Mouse (Mus musculus): ENCODE measurements around the gene Hspg2. TPM values are rescaled to one million over a fixed set of nuclear protein-coding genes. Genes with fewer than 3 reads are reported as not detected.
"Not testable (repeated sequence)": the region's sequence is repeated elsewhere in the genome, so short reads cannot be mapped to it uniquely, and the experiment has no call there.

Gene Hspg2
- polyA plus RNA-seq, 1 experiment from 2014 or later, result 10.7 TPM

DNA sequence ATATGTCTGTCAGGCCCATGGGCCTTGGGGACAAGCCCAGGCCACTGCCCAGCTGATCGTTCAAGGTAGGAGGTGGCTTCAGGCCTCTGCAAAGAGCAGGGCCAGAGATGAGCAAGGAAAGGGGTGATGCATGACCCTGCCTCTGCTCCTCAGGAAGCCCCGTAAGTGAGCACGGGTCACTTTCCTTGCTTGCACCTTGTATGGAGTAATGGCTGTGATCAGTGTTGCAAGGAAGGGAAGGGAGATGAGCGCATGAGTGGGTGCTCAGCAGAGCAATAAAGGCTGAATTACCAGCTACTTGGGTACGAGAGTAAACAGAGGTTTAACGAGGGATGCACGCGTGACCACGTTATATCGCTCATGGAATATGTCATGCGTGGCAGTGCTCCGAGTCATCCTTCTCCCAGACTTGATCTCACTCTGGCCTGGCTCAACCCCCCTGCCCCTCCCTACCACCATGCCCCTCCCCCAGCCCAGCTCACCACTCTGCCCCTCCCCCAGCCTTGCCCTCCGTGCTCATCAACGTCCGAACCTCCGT, 88.2 kb downstream of the Hspg2 start:
- H3K27me3 ChIP-seq (ENCODE audit: control insufficient read depth, insufficient read depth, low read length), result no peaks in the 10 kb centered on the region
- no peaks in the 10 kb centered on the region for H3K36me3 ChIP-seq (replicated peaks; ENCODE audit: control insufficient read depth, insufficient read depth)
- no peak for DNase-seq (ENCODE audit: low spot score)
- no peak overlapping the region for H3K27ac ChIP-seq
- H3K9me3 ChIP-seq (ENCODE audit: control insufficient read depth, low read length), result no peaks in the 10 kb centered on the region
- ATAC-seq (ENCODE audit: low FRiP score), result no peak
- no peak overlapping the region for H3K4me2 ChIP-seq (replicated peaks)
- no peaks in the 10 kb centered on the region for H3K4me1 ChIP-seq (replicated peaks; ENCODE audit: control insufficient read depth, insufficient read depth, low read length)
- H3K4me3 ChIP-seq (replicated peaks; ENCODE audit: low read length), result no peak overlapping the region
- WGBS, result 85% methylated on average over 16 of the region's 16 CpGs
- H3K9ac ChIP-seq, result no peak overlapping the region

GRCm38 (mm10) chr4:137569873-137570272, 101.3 kb downstream of the Hspg2 start:
- Histone ChIP-seq H3K27ac (no peak overlapping the region), H3K36me3 (replicated peaks; ENCODE audit: control insufficient read depth, insufficient read depth) (no peaks in the 10 kb centered on the region), H3K4me1 (replicated peaks; ENCODE audit: control insufficient read depth, insufficient read depth, low read length) (no peaks in the 10 kb centered on the region), H3K27me3 (ENCODE audit: control insufficient read depth, insufficient read depth, low read length) (no peaks in the 10 kb centered on the region), H3K9ac (no peak overlapping the region), H3K9me3 (ENCODE audit: control insufficient read depth, low read length) (no peaks in the 10 kb centered on the region), H3K4me3 (replicated peaks; ENCODE audit: low read length) (no peak overlapping the region), H3K4me2 (replicated peaks) (no peak overlapping the region)
- DNase-seq (ENCODE audit: low spot score) (no peak), ATAC-seq (ENCODE audit: low FRiP score) (no peak)
- WGBS, result 77% methylated on average over 9 of the region's 9 CpGs

DNA sequence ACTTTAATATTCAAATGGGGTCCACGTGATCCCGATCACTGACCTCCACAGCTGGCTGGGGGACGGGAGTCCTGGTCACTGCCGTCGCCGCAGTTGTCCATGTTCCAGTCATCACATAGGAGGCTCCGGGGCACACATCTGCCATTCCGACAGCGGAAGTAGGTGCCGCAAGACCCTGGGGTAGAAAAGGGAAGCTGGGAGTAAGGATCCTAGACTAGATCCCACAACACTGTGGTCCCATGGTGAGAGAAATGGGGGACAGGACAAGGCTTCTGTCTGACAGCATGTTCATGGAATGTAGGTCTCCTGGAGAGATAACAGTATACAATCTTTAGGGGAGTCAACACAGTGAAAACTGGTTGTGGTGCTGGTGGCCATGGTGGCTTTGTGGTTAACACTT, 105.9 kb downstream of the Hspg2 start, which contains the start of gene Ldlrad2:
Gene Ldlrad2, minus strand, starts transcription at position 101 of the 400 bp plus-strand sequence.
- H3K4me1 ChIP-seq (replicated peaks; ENCODE audit: control insufficient read depth, insufficient read depth, low read length), result peaks cover 5% of the 10 kb centered on the region; the same call in 1 of the 2 replicates
- H3K27ac ChIP-seq, result no peak within 1 kb of the TSS
- H3K36me3 ChIP-seq (replicated peaks; ENCODE audit: control insufficient read depth, insufficient read depth), result no peaks in the 10 kb centered on the region
- H3K4me3 ChIP-seq (replicated peaks; ENCODE audit: low read length), result no peak within 1 kb of the TSS
- no peak within 1 kb of the TSS for H3K9ac ChIP-seq
- no peaks in the 10 kb centered on the region for H3K9me3 ChIP-seq (ENCODE audit: control insufficient read depth, low read length)
- H3K4me2 ChIP-seq (replicated peaks), result no peak within 1 kb of the TSS
- DNase-seq (ENCODE audit: low spot score) (no peak), ATAC-seq (ENCODE audit: low FRiP score) (no peak)
- WGBS, result 78% methylated on average over 10 of the region's 10 CpGs
- H3K27me3 ChIP-seq (ENCODE audit: control insufficient read depth, insufficient read depth, low read length), result peaks cover 13% of the 10 kb centered on the region

GRCm38 (mm10) chr4:137577486-137577885, 108.9 kb downstream of the Hspg2 start:
- Histone ChIP-seq H3K9ac (no peak overlapping the region), H3K4me2 (replicated peaks) (no peak overlapping the region), H3K4me1 (replicated peaks; ENCODE audit: control insufficient read depth, insufficient read depth, low read length) (peaks cover 5% of the 10 kb centered on the region; the same call in 1 of the 2 replicates), H3K9me3 (ENCODE audit: control insufficient read depth, low read length) (no peaks in the 10 kb centered on the region), H3K36me3 (replicated peaks; ENCODE audit: control insufficient read depth, insufficient read depth) (no peaks in the 10 kb centered on the region), H3K27ac (no peak overlapping the region), H3K27me3 (ENCODE audit: control insufficient read depth, insufficient read depth, low read length) (peaks cover 18% of the 10 kb centered on the region), H3K4me3 (replicated peaks; ENCODE audit: low read length) (no peak overlapping the region)
- ATAC-seq (ENCODE audit: low FRiP score), result no peak
- WGBS, result 94% methylated on average over 12 of the region's 12 CpGs
- no peak for DNase-seq (ENCODE audit: low spot score)

- ATAC-seq (ENCODE audit: low FRiP score), result no peak
- H3K4me2 ChIP-seq (replicated peaks), result peak overlapping the region; percentile 60
- no peak overlapping the region for H3K27ac ChIP-seq
- H3K4me1 ChIP-seq (replicated peaks; ENCODE audit: control insufficient read depth, insufficient read depth, low read length), result peaks cover 5% of the 10 kb centered on the region; the same call in 1 of the 2 replicates
- H3K4me3 ChIP-seq (replicated peaks; ENCODE audit: low read length), result peak overlapping the region; percentile 27
- H3K9ac ChIP-seq, result peak overlapping the region; percentile 34; the same call in 1 of the 2 replicates
- H3K9me3 ChIP-seq (ENCODE audit: control insufficient read depth, low read length), result no peaks in the 10 kb centered on the region
- peak; percentile 52 for DNase-seq (ENCODE audit: low spot score)
- no peaks in the 10 kb centered on the region for H3K36me3 ChIP-seq (replicated peaks; ENCODE audit: control insufficient read depth, insufficient read depth)
- 4% methylated on average over 39 of the region's 39 CpGs for WGBS
- peaks cover 18% of the 10 kb centered on the region for H3K27me3 ChIP-seq (ENCODE audit: control insufficient read depth, insufficient read depth, low read length)
Observed at GRCm38 (mm10) chr4:137578181-137578845, 109.7 kb downstream of the Hspg2 start.

DNA sequence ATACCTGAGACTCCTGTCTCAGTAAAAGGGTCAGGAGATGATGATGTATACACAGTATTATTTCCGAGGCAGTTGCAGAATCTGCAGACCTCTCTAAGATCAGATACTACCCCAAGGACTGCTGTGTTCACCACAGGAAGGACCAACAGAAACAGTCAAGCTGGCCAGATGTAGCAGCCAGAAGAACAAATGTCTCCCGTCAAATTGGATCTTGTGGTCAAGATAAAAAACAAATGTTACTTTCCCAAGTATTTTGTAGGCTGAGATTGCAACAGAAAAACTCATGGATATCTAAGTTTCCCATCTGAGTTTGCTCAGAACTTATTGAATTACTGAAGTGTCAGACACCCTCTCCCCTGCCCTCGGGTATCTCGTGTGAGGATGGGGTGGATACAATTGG, 111.2 kb downstream of the Hspg2 start:
- Histone ChIP-seq H3K27ac (no peak overlapping the region), H3K27me3 (ENCODE audit: control insufficient read depth, insufficient read depth, low read length) (peaks cover 18% of the 10 kb centered on the region), H3K9me3 (ENCODE audit: control insufficient read depth, low read length) (no peaks in the 10 kb centered on the region), H3K4me2 (replicated peaks) (no peak overlapping the region), H3K4me3 (replicated peaks; ENCODE audit: low read length) (no peak overlapping the region), H3K4me1 (replicated peaks; ENCODE audit: control insufficient read depth, insufficient read depth, low read length) (peaks cover 5% of the 10 kb centered on the region; the same call in 1 of the 2 replicates), H3K9ac (no peak overlapping the region), H3K36me3 (replicated peaks; ENCODE audit: control insufficient read depth, insufficient read depth) (no peaks in the 10 kb centered on the region)
- ATAC-seq (ENCODE audit: low FRiP score) (no peak), DNase-seq (ENCODE audit: low spot score) (no peak)
- WGBS, result 81% methylated on average over 4 of the region's 4 CpGs

DNA sequence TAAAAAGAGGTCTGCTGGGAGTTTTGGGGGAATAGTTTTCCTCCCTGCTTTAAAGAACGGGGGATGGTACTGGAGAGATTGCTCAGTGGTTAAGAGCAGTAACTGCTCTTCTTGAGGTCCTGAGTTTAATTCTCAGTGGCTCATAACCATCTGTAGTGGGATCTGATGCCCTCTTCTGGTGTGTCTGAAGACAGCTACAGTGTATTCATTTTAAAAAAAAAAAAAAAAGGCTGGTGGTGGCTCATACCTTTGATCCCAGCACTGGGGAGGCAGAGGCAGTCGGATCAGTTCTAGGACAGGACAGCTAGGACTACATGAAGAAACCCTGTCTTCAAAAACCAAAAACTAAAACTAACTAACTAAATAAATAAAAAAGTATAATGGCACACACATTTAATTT, 111.7 kb downstream of the Hspg2 start:
- DNase-seq (ENCODE audit: low spot score), result no peak
- Histone ChIP-seq H3K27me3 (ENCODE audit: control insufficient read depth, insufficient read depth, low read length) (peaks cover 18% of the 10 kb centered on the region), H3K4me3 (replicated peaks; ENCODE audit: low read length) (no peak overlapping the region), H3K27ac (no peak overlapping the region), H3K4me2 (replicated peaks) (no peak overlapping the region), H3K9ac (no peak overlapping the region), H3K9me3 (ENCODE audit: control insufficient read depth, low read length) (no peaks in the 10 kb centered on the region), H3K36me3 (replicated peaks; ENCODE audit: control insufficient read depth, insufficient read depth) (no peaks in the 10 kb centered on the region), H3K4me1 (replicated peaks; ENCODE audit: control insufficient read depth, insufficient read depth, low read length) (peaks cover 5% of the 10 kb centered on the region; the same call in 1 of the 2 replicates)
- no peak for ATAC-seq (ENCODE audit: low FRiP score)
- 87% methylated on average over 2 of the region's 2 CpGs for WGBS

- Histone ChIP-seq H3K4me2 (replicated peaks) (no peak overlapping the region), H3K27ac (no peak overlapping the region), H3K36me3 (replicated peaks; ENCODE audit: control insufficient read depth, insufficient read depth) (no peaks in the 10 kb centered on the region), H3K27me3 (ENCODE audit: control insufficient read depth, insufficient read depth, low read length) (peaks cover 18% of the 10 kb centered on the region), H3K4me1 (replicated peaks; ENCODE audit: control insufficient read depth, insufficient read depth, low read length) (peaks cover 5% of the 10 kb centered on the region; the same call in 1 of the 2 replicates), H3K4me3 (replicated peaks; ENCODE audit: low read length) (no peak overlapping the region), H3K9me3 (ENCODE audit: control insufficient read depth, low read length) (no peaks in the 10 kb centered on the region), H3K9ac (no peak overlapping the region)
- no peak for ATAC-seq (ENCODE audit: low FRiP score)
- DNase-seq (ENCODE audit: low spot score), result no peak
- WGBS, result 23% methylated on average over 3 of the region's 3 CpGs
Observed at GRCm38 (mm10) chr4:137581815-137582214, 113.2 kb downstream of the Hspg2 start.

GRCm38 (mm10) chr4:137589095-137589494, 120.5 kb downstream of the Hspg2 start:
- not testable (repeated sequence) for H3K4me2 ChIP-seq (replicated peaks); DNase-seq (ENCODE audit: low spot score); H3K36me3 ChIP-seq (replicated peaks; ENCODE audit: control insufficient read depth, insufficient read depth); H3K27ac ChIP-seq; H3K9me3 ChIP-seq (ENCODE audit: control insufficient read depth, low read length); H3K4me1 ChIP-seq (replicated peaks; ENCODE audit: control insufficient read depth, insufficient read depth, low read length); H3K27me3 ChIP-seq (ENCODE audit: control insufficient read depth, insufficient read depth, low read length); ATAC-seq (ENCODE audit: low FRiP score); H3K4me3 ChIP-seq (replicated peaks; ENCODE audit: low read length); H3K9ac ChIP-seq
- 90% methylated on average over 2 of the region's 3 CpGs for WGBS
